Mouse (Mus musculus) erythroblast, embryonic 14.5 days (primary cell): ENCODE results near the gene A030014E15Rik. TPM values are rescaled to one million over a fixed set of nuclear protein-coding genes. Genes with fewer than 3 reads are reported as not detected.
"Not testable (repeated sequence)": the region's sequence is repeated elsewhere in the genome, so short reads cannot be mapped to it uniquely, and the experiment has no call there.

Experiments
- H3K27me3 ChIP-seq: 2 replicates; pipeline ENCODE4 v1.6.1; 2012; ENCODE audit warnings: inconsistent platforms; ENCODE audit not compliant: control insufficient read depth
- H3K36me3 ChIP-seq: 2 replicates; pipeline ENCODE4 v1.6.1; 2012; ENCODE audit warnings: mild to moderate bottlenecking, inconsistent platforms; ENCODE audit not compliant: control insufficient read depth
- H3K4me1 ChIP-seq: 2 replicates; pipeline ENCODE4 v1.6.1; 2012; ENCODE audit warnings: inconsistent platforms; ENCODE audit not compliant: control insufficient read depth
- H3K4me3 ChIP-seq: replicated peaks from 2 replicates; pipeline ENCODE3; 2012; ENCODE audit warnings: moderate library complexity, mild to moderate bottlenecking, inconsistent platforms
- H3K9me3 ChIP-seq: 2 replicates; pipeline ENCODE4 v1.6.1; 2012; ENCODE audit warnings: low read length, inconsistent platforms, mixed read lengths; ENCODE audit not compliant: control insufficient read depth
- GATA1 ChIP-seq: IDR thresholded peaks from 2 replicates; pipeline ENCODE4 v1.6.1; 2012; ENCODE audit warnings: low read length, inconsistent platforms, mixed read lengths
- TAL1 ChIP-seq: IDR thresholded peaks from 3 replicates; pipeline ENCODE4 v1.6.1; 2012; ENCODE audit warnings: low read length, inconsistent platforms, mixed read lengths
- polyA plus RNA-seq: library from polyadenylated mRNA; stranded (reverse); fragments of >175 nt; gene quantifications from 2 replicates; pipeline ENCODE4 v1.2.3, GENCODE M21; 2012

The A030014E15Rik gene
- not detected in 2 replicates for polyA plus RNA-seq

- Histone ChIP-seq H3K4me1 (no peaks in the 10 kb centered on the region), H3K4me3 (no peak within 1 kb of the TSS), H3K27me3 (no peaks in the 10 kb centered on the region), H3K9me3 (no peaks in the 10 kb centered on the region), H3K36me3 (no peaks in the 10 kb centered on the region)
- TF ChIP-seq TAL1 (no peak), GATA1 (no peak)
Measured at GRCm38 (mm10) chr1:82924650-82925049, at the start of gene A030014E15Rik. A030014E15Rik (plus strand) TSS chr1:82924917.

DNA sequence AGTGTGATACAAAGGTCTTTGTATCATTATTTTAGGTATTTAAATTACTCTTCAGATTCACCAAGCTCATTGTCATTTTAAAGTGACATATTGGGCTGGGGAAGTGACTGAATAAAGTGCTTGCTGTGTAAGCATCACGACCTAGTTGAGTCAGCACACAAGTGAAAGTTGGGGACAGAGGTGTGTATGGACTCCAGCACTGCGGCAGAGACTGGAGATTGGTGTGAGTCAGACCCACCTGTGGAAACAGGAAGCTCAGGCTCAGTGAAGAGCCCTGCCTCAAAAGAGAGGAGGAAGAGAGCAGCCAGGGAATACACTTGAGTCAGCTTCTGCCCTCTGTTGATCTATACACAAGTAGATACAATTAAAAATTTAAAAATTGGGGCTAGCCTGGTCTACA is 45.5 kb upstream of the A030014E15Rik start:
- TF ChIP-seq TAL1 (no peak), GATA1 (no peak)
- Histone ChIP-seq H3K27me3 (no peaks in the 10 kb centered on the region), H3K9me3 (no peaks in the 10 kb centered on the region), H3K4me1 (no peaks in the 10 kb centered on the region), H3K36me3 (peaks cover 100% of the 10 kb centered on the region), H3K4me3 (no peak overlapping the region)

DNA sequence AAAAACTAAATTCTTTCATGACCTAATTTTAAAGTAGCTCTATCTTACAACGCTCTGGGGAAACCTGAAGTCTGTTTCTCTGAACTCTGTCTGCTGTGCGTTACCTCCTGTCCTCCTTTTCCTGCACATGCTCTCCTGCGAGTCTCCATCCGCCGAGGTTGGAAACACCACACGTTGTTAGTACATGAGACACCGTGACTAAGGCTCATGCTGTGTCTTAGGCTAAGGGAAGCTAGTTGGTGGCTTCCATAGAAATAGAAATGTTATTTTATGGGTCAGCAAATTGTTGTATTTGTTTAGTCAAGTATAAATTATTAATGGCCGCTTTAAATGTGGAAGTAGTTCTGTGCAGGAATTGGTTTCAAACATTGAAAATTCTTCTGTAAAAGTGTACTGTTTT is 44.5 kb upstream of the A030014E15Rik start:
- Histone ChIP-seq H3K27me3 (no peaks in the 10 kb centered on the region), H3K36me3 (peaks cover 100% of the 10 kb centered on the region)
- TF ChIP-seq GATA1 (no peak), TAL1 (no peak)

DNA sequence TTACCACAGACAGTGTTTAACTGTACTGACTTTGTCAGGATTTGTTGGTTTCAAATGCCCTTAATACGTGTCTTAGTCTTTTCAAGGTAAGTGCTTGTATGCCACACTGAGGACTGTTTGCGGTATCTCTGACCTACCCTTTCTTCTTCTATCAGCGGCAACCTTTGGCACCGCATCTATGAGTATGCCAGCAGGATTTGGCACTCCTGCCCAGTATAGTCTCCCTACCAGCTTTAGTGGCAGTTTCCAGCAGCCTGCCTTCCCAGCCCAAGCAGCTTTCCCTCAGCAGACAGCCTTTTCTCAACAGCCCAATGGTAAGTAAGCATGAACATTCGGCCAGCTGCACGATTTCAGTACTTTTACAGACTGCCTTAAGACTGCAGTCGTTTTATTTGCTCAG is 31.4 kb upstream of the A030014E15Rik start:
- TF ChIP-seq GATA1 = no peak
- Histone ChIP-seq H3K36me3 (peaks cover 100% of the 10 kb centered on the region), H3K4me3 (no peak overlapping the region), H3K9me3 (no peaks in the 10 kb centered on the region), H3K4me1 (no peaks in the 10 kb centered on the region), H3K27me3 (no peaks in the 10 kb centered on the region)

More for the DNA sequence above, 44.5 kb upstream of the A030014E15Rik start:
- H3K4me3 ChIP-seq = no peak overlapping the region
- no peaks in the 10 kb centered on the region for H3K4me1 ChIP-seq
- H3K9me3 ChIP-seq = no peaks in the 10 kb centered on the region

DNA sequence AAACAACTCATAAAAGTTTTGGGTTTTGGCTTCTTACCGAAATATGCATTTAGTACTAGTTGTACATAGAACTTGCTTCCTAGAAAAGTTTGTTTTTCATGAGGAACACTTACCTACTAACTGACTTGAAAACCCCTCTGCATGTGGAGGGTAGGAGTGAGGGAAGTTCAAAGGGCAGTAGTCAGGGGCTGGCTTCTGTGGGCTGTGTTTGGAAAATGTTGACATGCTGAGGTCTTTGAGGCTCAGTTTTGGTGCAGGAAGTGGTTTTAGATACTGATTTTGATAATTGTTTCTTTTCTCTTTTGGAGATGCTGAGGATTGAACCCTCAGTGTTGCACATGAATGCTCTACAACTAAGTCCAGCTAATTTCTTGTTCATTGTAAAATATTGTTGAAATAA is 24.1 kb upstream of the A030014E15Rik start:
- no peaks in the 10 kb centered on the region for H3K27me3 ChIP-seq
- TF ChIP-seq TAL1 (no peak), GATA1 (no peak)
- no peak overlapping the region for H3K4me3 ChIP-seq
- H3K9me3 ChIP-seq = no peaks in the 10 kb centered on the region
- H3K36me3 ChIP-seq = peaks cover 98% of the 10 kb centered on the region
- no peaks in the 10 kb centered on the region for H3K4me1 ChIP-seq

GRCm38 (mm10) chr1:82901201-82901600 is 23.5 kb upstream of the A030014E15Rik start:
- H3K9me3 ChIP-seq = no peaks in the 10 kb centered on the region
- no peak for TF ChIP-seq TAL1
- TF ChIP-seq GATA1 = no peak
- H3K4me1 ChIP-seq = no peaks in the 10 kb centered on the region
- no peak overlapping the region for H3K4me3 ChIP-seq
- no peaks in the 10 kb centered on the region for H3K27me3 ChIP-seq
- H3K36me3 ChIP-seq = peaks cover 97% of the 10 kb centered on the region

DNA sequence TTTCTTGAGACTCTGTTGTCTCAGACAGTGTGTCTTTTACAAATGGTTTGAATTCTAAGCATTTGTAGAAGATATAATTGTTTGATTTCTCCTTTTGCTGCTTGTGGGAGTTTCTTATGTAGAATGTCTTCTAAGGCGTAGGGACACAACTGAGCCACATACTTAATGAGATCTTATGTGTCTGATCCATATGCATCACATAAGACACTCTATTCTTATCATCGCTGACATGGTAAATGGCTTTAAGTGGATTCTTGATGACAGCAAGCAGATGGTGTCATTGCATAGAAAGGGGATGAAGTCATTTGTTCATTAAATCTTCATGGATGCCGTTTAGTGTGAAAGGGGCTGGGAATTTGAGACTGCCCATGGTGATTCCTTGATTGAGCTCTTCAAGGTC is 18.8 kb upstream of the A030014E15Rik start:
- Histone ChIP-seq H3K9me3 (no peaks in the 10 kb centered on the region), H3K4me3 (no peak overlapping the region), H3K4me1 (peaks cover 6% of the 10 kb centered on the region), H3K36me3 (peaks cover 87% of the 10 kb centered on the region), H3K27me3 (no peaks in the 10 kb centered on the region)
- TF ChIP-seq GATA1 (no peak), TAL1 (no peak)

- H3K9me3 ChIP-seq = no peaks in the 10 kb centered on the region
- TF ChIP-seq GATA1 (no peak), TAL1 (no peak)
- peaks cover 25% of the 10 kb centered on the region for H3K36me3 ChIP-seq
- no peaks in the 10 kb centered on the region for H3K27me3 ChIP-seq
- peaks cover 20% of the 10 kb centered on the region for H3K4me1 ChIP-seq
- no peak within 1 kb of the TSS for H3K4me3 ChIP-seq
Measured at GRCm38 (mm10) chr1:82913025-82913424, 11.7 kb upstream of the A030014E15Rik start, which contains the start of gene A030005L19Rik. A030005L19Rik (plus strand) TSS chr1:82913325.

DNA sequence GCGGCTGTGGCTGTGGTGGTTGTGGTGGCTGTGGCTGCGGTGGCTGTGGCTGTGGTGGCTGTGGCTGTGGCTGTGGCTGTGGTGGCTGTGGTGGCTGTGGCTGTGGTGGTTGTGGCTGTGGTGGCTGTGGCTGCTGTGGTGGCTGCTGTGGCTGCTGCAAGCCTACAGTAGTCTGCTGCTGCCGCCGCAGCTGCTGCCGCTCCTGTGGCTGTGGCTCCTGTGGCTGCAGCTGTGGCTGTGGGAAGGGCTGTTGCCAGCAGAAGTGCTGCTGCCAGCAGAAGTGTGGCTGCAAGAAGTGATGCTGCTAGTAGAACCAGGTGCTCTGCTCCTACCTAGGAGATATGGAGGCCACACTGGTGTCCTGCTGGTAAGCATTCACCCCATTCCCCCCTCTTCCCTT is 11.3 kb upstream of the A030014E15Rik start:
- H3K36me3 ChIP-seq = peaks cover 22% of the 10 kb centered on the region
- not testable (repeated sequence) for H3K9me3 ChIP-seq, H3K27me3 ChIP-seq, H3K4me3 ChIP-seq
- peaks cover 20% of the 10 kb centered on the region for H3K4me1 ChIP-seq

- H3K4me3 ChIP-seq, H3K27me3 ChIP-seq, H3K36me3 ChIP-seq, H3K4me1 ChIP-seq, H3K9me3 ChIP-seq: not testable (repeated sequence)
Measured at GRCm38 (mm10) chr1:82930558-82930957, 5.8 kb downstream of the A030014E15Rik start.

GRCm38 (mm10) chr1:82931326-82931725 is 6.6 kb downstream of the A030014E15Rik start, which contains the start of gene Gm6217:
Gm6217 (minus strand) TSS chr1:82931399.
- H3K36me3 ChIP-seq, H3K4me3 ChIP-seq, H3K4me1 ChIP-seq, H3K9me3 ChIP-seq, H3K27me3 ChIP-seq: not testable (repeated sequence)
